Mouse (Mus musculus): ENCODE results near the gene Shank2.

Gene Shank2

GRCm38 (mm10) chr7:144106352-144107011, 104.8 kb downstream of the Shank2 start:
- DNase-seq (ENCODE audit: low spot score in 2 of 2) = no peak

DNA sequence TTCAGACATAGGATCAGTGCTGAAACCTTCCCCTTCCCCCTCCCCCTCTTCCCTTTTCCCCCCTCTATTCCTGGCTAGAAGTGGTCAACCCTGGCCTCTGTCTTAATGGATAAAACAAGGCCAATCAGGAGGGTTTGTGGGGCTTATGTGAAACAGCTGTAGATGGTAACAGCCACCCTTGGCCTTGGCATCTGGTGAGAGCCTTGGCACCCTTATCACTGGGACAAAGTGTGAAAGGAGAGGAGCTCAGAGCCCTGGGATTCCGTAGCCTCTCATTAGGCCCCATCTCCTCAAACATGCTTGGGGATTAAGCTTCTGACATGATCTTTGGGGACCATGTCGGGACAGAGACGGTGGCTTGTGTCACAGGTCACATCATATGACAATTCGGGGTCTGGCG, 106.4 kb downstream of the Shank2 start:
- DNase-seq (ENCODE audit: low spot score in 2 of 2) = no peak

DNA sequence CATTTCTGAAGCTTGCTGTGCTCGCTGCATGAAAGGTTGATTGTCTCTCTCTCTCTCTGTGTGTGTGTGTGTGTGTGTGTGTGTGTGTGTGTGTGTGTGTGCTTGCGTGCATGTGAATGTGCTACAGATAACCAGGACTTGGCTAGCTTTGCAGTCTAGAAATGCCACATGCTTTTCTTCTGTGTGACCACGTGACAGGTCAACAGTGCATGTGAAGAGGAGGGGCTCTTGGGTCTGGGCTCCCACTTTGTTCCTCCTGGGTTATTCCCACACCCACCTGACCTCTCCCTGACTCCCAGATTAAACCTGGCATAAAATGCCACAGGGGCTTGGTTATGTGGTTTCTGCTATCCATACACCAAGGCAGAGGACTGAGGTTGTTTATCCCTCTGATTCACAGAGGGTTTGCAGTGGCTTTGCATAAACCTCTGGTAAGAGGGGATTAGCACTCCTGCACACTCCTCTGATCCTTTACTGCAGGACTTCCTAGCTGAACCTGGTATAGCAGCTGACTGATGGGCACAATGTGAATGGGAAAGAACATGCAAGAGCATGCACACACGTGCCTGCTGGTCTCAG, 109.4 kb downstream of the Shank2 start:
- no peak for DNase-seq (ENCODE audit: low spot score in 2 of 2)

- no peak for DNase-seq (ENCODE audit: low spot score in 2 of 2)
These were observed 110.3 kb downstream of the Shank2 start for GRCm38 (mm10) chr7:144111981-144112380.

GRCm38 (mm10) chr7:144114230-144114629, 112.5 kb downstream of the Shank2 start:
- DNase-seq (ENCODE audit: low spot score in 2 of 2) = no peak

DNA sequence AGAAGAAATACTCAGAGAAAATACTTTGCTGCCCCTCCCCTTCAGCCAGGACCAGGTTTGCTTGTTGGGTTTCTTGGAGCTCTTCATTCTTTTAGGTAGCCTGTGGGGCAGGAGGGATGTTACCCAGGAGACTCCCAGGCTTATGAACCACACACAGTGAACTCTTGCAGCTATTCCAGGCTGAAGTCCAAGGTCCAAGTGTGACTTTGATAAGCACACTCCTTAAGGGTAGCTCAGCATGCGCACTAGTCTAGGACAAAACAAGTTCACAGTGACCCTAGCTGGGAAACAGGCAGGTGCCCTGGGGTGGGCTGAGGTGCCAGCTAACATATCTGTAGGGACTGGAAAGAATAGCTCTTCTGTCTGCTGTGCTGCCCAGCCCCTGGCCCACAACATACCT, 117.8 kb downstream of the Shank2 start:
- no peak for DNase-seq (ENCODE audit: low spot score in 2 of 2)

DNA sequence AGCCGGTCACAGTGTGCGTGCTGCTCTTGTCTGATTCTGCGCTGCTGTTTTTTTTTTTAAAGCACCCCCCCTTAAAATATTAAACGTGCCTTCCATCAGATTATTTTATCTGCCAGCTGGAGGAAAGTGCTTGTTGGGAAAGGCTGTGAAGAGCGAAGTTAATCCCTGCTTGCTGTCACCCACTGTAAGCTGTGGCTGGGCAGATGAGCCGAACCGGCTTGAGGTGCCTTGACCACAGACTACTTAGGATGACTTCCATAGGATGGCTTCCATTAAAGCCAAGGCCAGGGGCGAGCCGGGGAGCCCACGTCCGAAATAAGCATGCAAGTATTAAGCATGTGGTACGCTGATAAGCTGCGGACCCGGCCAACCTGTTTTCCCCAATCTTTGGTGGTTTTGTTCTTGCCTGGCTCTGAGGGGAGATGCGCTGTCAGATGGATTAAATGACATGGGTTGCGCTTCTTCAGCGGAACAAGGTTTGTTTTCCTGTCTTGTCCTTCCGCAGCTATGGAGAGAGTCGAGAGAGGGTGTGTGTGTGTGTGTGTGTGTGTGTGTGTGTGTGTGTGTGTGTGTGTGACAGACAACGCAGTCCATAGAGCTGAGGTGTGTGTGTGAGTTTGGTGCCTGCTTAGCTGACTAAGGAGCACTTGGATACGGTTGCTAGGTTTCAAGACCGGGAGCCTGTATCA, 131.1 kb downstream of the Shank2 start:
- no peak for DNase-seq (ENCODE audit: low spot score in 2 of 2)

DNA sequence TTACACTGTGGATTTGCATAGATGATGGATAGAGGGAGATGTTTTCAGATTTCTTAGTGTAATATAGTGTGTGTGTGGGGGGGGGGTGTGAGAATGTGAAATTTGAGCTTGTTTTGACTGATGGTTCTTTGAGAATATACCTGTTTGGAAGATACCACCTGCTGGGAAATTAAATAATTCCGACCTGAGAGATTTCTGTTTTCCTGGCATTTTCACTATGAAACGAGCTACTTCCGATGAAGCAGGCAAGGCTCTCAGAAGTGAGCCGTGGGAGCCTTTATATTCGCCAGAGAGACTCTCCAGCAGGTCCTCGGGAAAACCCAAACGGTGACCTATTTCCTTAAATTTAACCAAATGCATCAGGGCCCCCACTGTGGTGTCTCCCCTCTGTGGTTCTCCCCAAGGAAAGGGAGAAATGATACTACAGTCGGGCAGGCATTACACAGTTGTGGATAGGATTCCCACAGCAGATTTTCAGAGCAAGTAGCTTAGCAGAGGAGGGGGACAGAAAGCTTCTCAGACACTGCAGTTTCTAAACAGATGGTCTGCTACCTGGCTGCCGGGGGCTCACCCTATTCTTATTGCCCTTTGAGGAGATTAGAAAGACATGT, 131.8 kb downstream of the Shank2 start:
- no peak for DNase-seq (ENCODE audit: low spot score in 2 of 2)

- DNase-seq (ENCODE audit: low spot score in 2 of 2) = no peak
These were observed 133.0 kb downstream of the Shank2 start for GRCm38 (mm10) chr7:144134699-144135098.

DNA sequence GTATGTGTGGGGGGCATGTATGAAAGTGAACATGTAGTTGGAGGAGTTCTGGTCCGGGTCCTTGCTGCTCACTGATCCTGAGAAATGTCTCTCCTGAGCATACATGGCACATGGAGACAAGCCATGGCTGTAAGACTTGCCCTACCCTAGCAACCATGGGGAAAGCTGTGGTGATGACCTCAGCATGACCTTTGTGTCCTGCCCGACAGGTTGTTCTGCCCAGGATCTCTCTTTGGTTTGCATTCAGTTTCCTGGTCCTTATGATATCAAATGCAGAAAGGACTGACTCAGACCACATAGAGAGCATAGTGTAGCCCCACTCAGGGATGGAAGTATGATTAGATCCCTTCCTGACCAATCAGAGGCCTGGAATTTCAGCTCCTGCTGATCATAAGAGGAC, 136.1 kb downstream of the Shank2 start:
- no peak for DNase-seq (ENCODE audit: low spot score in 2 of 2)

DNA sequence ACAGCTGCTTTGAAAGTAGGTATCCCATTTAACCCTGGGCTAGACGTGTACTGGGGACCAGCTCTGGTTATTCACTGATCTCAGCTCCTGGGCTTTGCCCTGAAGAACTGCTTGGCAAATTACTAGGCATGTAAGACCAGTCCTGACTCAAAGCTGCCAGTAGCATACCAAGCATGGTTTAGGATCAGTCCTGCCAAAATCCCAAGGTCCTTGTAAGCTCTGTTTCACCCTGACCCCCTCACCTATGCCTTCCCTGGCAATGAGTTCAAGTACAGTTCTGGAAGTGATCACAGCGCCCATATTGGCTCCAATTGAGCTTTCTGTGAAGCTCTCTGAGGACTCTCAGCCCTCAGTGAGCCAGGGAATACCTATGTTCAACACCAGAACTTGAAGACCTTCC, 136.7 kb downstream of the Shank2 start:
- DNase-seq (ENCODE audit: low spot score in 2 of 2) = no peak

- no peak for DNase-seq (ENCODE audit: low spot score in 2 of 2)
These were observed 138.0 kb downstream of the Shank2 start for GRCm38 (mm10) chr7:144139691-144140090.

DNA sequence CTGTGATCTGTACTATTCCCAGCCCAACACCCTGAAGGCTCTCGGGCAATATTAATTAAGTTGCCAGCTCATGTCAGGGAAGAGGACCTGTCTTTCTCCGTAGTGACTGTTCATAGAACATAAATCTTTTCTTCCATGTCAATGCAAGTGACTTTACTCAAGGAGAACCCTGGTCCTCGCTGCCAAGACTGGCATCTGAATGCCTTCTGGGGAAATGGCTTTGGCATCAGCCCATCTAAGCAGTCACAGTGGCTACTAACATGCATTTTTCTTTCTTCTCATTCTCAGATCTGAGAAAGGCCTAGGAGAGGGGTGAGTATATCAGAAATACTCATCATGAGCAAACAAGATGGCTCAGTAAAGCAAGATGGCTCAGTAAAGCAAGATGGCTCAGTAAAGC, 138.7 kb downstream of the Shank2 start:
- no peak for DNase-seq (ENCODE audit: low spot score in 2 of 2)

- DNase-seq (ENCODE audit: low spot score in 2 of 2) = no peak
These were observed 140.3 kb downstream of the Shank2 start for GRCm38 (mm10) chr7:144142036-144142435.

DNA sequence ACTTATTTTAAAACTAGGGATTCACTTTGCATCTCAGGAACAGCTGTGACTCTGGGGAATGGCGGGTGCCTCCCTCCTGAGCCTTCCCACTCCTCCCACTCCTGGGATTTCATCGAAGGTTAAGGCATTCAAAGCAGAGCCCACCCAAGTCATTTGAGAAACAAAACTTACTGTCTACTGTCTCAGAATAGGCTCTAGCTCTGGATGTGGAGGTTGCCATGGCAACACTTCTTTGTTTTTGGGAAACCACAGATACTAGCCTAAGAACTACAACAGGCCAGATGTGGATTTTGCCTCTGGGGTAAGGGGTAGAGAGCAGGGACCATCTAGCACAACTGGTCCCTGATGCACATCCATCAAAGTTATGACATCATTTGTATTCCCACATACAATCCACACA, 142.2 kb downstream of the Shank2 start:
- no peak for DNase-seq (ENCODE audit: low spot score in 2 of 2)

DNA sequence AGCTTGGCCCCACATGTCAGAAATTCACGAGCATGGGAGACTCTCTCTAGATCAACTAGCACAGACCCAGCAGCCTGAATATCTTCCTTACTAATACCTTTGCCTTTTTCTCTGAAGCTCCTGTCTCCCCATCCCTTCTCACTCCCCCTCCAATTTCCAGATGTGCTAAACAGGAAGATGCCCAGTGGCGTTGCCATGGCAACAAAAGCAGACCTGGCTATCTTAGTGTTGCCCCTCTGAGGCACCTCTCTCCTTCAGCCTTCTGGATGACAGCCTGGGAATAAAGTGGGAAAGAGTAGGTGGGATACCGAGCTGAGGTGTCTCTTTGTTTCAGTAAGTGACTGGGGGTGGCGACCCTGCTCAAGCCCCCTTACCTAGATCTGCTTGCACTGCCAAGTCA, 146.4 kb downstream of the Shank2 start:
- no peak for DNase-seq (ENCODE audit: low spot score in 2 of 2)

DNA sequence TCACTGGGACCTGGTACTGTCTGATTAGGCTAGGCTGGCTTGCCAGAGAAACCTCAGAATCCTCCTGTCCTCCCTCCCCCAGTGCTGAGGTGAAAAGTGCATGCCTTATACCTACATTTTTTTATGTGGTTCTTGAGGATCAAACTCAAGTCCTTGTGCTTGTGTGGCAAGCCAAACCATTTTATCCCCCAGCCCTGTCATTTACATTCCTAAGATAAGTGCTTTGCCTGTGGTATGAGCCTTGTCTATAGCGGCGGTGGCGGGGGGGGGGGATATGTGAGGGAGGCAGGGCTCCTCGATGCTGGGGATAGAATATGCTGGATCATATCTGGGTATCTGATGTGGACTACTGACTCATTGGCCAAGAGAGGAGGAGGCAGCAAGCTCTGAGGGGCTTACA, 151.4 kb downstream of the Shank2 start:
- DNase-seq (ENCODE audit: low spot score in 2 of 2) = no peak

DNA sequence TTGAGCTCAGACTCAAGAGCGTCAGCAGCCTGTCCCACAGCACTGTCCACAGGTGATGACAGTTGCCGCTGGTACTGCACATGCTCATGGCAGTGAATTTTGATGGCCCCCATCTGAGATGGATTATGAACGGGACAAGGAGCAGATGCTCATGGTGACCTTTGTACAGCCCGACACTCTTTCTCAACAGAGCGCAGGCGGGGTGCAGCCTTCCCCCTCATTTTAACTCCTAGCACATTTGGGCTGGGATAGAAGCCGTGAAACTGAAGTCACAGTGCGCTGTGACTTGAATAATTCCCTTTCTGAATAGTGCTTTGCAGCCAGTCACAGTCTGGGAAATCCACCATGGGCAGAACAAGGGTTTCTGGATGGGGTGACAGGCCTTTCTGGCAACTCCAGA, 152.0 kb downstream of the Shank2 start:
- DNase-seq (ENCODE audit: low spot score in 2 of 2) = no peak

GRCm38 (mm10) chr7:144157936-144158335, 156.2 kb downstream of the Shank2 start:
- no peak for DNase-seq (ENCODE audit: low spot score in 2 of 2)

DNA sequence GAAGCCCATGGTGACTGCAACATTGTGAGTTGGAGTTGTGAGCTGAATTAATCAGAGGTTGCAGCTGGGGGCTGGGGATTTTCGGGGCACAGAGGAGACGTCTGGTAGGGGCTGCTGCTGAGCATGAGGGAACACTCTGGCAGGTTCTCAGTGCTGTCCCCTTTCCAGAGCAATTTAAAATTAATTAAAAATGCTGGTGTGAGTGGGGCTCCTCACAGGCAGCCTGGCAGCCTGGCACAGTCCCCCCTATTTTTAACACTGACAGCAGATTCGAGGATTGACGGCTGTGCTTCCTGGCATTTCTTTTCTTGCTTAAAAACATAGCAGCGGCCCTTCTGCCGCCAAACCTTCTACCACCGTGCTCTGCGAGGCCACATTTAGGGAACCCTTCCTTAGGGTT, 157.8 kb downstream of the Shank2 start:
- no peak for DNase-seq (ENCODE audit: low spot score in 2 of 2)

GRCm38 (mm10) chr7:144160066-144160465, 158.3 kb downstream of the Shank2 start:
- DNase-seq (ENCODE audit: low spot score in 2 of 2) = no peak

DNA sequence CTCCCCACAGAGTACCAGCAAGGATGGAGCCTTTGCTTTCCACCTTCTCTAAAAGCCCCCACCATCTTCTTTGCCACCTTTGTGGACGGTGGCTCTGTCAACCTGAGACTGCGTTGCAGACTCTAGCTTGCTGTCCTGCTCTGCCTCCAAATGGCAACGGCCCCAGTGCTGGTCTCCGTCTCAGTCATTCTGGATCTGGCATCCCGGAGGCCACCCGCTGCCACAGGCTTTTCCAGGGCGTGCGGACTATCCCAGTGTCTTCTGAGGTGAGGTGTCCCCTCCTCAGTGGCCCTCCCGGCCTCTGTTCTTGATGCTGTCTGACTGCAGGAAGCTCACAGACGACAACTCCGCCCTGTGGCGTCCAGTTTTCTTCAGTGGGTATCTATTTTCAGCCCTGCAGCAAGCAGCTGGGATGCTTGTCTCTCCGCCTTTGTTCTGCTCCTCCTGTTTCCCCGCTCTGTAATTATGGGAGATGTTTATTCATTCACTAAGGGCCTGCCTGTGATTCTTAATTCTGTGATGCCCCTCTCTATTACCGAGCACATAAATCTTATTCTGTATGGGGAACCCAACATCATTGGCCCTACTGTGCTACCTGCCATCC, 159.0 kb downstream of the Shank2 start:
- no peak for DNase-seq (ENCODE audit: low spot score in 2 of 2)

- DNase-seq (ENCODE audit: low spot score in 2 of 2) = no peak
These were observed 168.5 kb downstream of the Shank2 start for GRCm38 (mm10) chr7:144170272-144170671.

Measured in spleen, postnatal 36 days (tissue).